Mouse (Mus musculus) ovary, adult 18-20 months (tissue): ENCODE measurements around the gene Slc46a2.

Source experiments
- DNase-seq: peaks from one replicate; pipeline ENCODE4 v3.0.0; 2022; ENCODE audit warnings: low spot score, mixed read lengths

The Slc46a2 gene

GRCm38 (mm10) chr4:59914608-59915403, at the start of gene Slc46a2:
Gene Slc46a2, minus strand, starts transcription at chr4:59915056.
- no peak for DNase-seq

- no peak for DNase-seq
Measured at GRCm38 (mm10) chr4:59963405-59964344, 48.8 kb upstream of the Slc46a2 start, which contains the start of gene Mup6. Gene Mup6, plus strand, starts transcription at chr4:59964294.

- no peak for DNase-seq
Measured at GRCm38 (mm10) chr4:59960610-59961009, 45.8 kb upstream of the Slc46a2 start, which contains the start of gene Mup4. Gene Mup4, minus strand, starts transcription at chr4:59960710.

DNA sequence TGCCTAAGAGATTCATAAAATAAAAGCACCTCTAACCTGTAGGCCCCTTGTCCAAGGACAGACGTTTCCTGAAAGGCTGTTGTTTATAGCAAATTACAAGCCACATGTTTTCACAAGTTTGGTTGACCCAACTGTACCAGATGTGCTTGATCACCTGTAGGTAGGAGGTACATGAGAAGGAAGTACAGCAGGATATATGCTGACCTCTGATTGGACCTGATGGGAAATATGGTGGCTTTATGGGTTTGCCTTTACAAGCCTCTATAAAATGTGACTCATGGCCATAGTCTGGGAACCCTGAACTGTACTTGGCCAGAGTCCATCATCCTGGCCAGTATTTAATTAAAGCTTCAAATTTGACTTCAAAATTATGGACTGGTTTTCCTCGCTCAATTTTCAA, 22.7 kb upstream of the Slc46a2 start:
- no peak for DNase-seq

DNA sequence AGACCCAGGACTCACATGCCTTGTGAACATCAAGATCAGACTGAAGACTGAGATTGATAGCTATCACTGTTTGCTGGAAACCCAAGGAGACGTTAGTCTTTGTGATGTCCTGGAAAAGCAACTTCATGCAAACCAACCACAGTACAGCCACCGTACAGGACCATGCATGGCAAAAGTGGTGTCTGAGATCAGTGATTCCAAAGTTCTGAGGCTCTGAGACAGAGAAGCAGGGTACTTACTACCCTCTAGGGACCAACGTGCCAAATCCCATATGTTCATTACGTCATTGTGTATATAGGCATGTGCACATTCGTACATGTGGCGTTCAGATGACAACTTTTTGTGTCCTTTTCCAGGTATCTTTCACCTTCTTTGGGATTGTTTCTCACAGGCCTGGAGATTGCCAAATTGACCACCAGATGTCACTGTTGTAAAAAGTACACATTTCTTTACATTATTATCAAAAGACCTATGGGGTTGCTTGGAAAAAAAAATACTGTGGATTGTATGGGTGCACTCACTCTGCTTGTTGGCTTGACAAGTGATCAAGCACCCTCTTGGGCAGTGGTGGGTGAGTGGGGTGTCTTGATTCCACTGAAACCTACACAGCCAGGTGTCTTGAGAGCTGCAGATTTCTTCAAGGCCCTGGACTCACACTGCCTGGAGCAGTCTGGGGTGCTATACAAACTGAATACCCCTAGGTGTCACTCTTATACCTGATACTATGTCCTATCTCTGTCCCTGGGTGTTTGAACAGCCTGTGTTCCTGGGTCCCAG, 17.8 kb upstream of the Slc46a2 start:
- no peak for DNase-seq

- DNase-seq: peak; percentile 29
Measured at GRCm38 (mm10) chr4:59928347-59928746, 13.5 kb upstream of the Slc46a2 start.

GRCm38 (mm10) chr4:59927666-59928065, 12.8 kb upstream of the Slc46a2 start:
- no peak for DNase-seq

- DNase-seq: no peak
Measured at GRCm38 (mm10) chr4:59925082-59925481, 10.2 kb upstream of the Slc46a2 start.

GRCm38 (mm10) chr4:59917966-59918365, 3.1 kb upstream of the Slc46a2 start:
- no peak for DNase-seq

DNA sequence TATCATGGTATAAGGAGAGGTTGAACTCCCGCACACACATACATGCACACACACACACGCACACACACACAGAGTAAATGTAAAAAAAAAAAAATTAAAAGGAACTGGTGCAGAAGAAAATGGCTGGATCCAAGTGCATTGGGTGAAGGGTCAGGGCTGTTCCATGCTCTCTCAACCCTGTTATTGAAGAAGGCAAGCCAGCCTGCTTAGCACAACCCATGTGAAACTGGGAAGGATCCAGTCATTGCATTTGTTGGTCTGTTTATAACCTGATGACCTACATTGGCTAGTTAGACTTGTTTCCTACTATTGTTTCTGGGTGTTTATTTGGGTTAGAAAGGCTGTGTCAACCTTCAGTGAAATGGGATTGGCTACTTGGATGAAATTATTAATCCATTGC, 6.1 kb downstream of the Slc46a2 start:
- DNase-seq: no peak

DNA sequence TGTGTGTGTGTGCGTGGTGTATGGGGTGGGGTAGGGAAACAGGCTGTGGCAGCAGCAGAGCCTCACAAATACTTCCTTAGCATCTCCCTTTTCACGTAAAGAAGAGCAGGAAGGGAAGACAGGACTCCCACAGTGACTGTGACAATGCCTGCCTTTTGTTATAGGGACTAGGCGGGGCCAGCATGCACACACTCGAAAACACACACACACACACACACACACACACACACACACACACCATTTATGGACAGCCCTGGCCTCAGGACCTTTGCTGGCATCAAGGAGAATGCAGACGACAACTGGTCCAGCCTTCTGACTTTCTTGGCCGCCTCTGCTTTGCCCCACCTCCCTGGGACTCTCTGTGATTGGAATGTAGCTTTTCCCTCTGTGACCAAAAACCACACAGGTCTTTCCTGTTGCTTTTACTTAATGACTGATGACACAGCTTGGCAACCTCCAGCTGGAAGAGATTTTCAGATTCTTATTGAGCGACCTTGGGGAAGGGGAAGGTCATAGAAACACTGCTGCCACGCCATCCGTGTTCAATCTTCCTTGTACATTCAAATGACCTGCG, 7.1 kb downstream of the Slc46a2 start:
- DNase-seq: no peak

DNA sequence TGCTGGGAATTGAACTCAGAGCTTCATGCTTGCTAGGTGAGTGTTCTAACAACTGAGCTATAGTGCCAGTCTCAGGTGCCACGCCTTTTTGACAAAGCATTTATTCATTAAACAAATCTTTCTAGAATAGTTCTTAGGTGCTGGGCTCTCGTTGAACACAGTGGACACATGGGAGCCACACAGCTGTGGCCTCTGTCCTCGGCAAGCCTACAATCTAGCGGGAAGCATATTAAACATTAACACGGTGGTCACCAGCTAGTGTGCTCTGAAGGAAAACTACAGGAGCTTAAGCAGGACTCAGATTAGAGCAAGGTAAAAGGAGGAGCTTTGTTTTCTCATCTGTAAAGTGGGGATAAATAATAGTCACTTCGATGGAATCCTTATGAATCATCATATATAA, 7.8 kb downstream of the Slc46a2 start:
- DNase-seq: no peak

DNA sequence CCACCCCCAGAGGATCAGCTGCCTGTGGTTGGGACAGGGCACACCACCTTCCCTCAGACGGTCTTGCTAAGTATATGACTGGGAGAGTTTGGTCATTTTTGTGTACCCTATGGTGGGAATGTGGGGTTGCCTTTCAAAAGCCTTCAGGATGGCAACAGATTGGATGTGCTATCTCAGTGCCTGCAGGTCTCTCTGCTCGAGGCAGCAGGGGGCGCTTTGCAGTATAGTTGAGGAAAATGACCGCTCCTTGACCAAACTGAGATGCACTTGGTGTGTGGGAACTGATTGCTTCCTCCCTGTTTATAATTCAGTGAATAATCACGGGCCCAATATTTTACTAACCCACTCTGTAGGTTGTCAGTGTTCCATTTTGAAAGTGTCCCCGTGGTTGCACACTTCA, 12.3 kb downstream of the Slc46a2 start:
- no peak for DNase-seq

- no peak for DNase-seq
Measured at GRCm38 (mm10) chr4:59901810-59902209, 13.0 kb downstream of the Slc46a2 start.

GRCm38 (mm10) chr4:59898521-59898919, 16.3 kb downstream of the Slc46a2 start:
- no peak for DNase-seq

- no peak for DNase-seq
Measured at GRCm38 (mm10) chr4:59897814-59898520, 16.9 kb downstream of the Slc46a2 start.

DNA sequence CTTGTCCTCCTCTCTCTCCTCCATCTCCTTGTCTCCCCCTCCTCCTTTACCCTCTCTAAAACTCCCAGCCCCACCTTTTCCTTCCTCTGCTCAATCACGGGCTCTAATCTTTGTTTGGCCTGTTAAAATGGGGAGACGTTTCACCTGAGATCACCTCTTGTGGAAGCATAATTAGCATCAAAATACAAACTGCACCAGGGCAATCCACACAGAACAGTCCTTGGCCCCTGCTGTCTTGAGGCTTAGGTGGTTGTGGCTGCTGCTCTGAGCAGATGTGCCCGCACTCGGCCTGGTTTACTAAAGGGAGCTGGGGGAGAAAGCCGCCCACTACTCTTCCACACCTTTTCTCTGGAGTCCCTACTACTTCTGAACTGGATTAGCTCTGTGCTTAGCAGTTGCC, 18.9 kb downstream of the Slc46a2 start:
- DNase-seq: no peak

DNA sequence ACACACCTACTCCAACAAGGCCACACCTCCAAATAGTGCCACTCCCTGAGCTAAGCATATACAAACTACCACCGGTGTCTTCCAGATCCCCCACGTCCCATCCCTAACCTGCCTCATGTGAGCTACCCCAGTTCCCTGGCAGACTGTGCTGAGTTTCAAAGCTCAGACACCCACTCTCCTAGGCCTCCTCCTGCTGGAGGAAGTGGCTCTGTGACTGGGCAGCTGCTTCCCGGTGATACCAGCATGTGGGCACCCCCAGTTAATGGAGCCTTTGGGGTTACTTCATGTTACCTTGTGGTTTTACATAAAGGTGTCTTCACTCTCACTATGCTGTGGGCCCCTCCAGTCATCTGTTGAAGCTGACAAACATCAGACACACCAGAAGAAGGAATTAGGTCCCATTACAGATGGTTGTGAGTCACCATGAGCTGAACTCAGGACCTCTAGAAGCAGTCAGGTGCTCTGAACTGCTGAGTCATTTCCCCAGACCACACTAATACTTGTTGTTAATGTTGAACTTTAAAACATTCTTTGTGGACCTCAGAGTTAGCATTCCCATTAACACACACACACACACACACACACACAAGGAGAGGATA, 19.8 kb downstream of the Slc46a2 start:
- no peak for DNase-seq

GRCm38 (mm10) chr4:59894415-59894814, 20.4 kb downstream of the Slc46a2 start:
- DNase-seq: no peak

DNA sequence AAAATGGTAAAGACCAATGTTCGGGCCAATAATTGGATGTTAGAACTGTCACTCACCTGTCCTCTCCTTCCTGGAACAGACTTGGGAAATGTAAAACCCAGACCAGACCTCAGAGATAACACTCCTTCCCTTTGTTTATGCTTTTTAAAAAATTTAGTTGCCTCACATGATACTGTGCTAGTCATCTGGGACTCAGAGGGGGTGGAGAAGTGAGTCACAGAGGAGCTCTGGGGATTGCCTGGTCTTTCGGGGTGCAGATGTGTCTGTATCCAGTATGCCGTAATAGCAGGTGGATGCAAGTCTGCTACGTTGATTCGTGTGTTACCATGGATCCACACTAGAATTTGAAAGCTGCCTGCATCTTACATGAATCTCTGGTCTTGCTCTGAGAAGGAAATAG, 22.1 kb downstream of the Slc46a2 start:
- no peak for DNase-seq
